Mouse (Mus musculus): ENCODE data around the gene Polg. TPM values are rescaled to one million over a fixed set of nuclear protein-coding genes. Genes with fewer than 3 reads are reported as not detected.

Polg gene
- polyA plus RNA-seq, 1 experiment from 2014 or later: 24.2 TPM

- Histone ChIP-seq H3K27ac (ENCODE audit: low read depth, low read length) (peak overlapping the region; percentile 72), H3K27me3 (replicated peaks; ENCODE audit: control insufficient read depth, insufficient read depth, low read length) (peaks cover 5% of the 10 kb centered on the region; the same call in 1 of the 2 replicates), H3K36me3 (ENCODE audit: control insufficient read depth, insufficient read depth, low read length) (no peaks in the 10 kb centered on the region), H3K9me3 (ENCODE audit: control insufficient read depth, low read length) (no peaks in the 10 kb centered on the region), H3K4me3 (ENCODE audit: low read length) (peak overlapping the region; percentile 2; the same call in 1 of the 2 replicates), H3K4me2 (ENCODE audit: low read length) (peak overlapping the region; percentile 89), H3K4me1 (ENCODE audit: control insufficient read depth, insufficient read depth, low read depth, low read length) (peaks cover 30% of the 10 kb centered on the region), H3K9ac (ENCODE audit: low read depth, low read length) (no peak overlapping the region)
- ATAC-seq: no peak
- WGBS: 14% methylated on average over 6 of the region's 6 CpGs
These were observed 32.2 kb upstream of the Polg start for GRCm38 (mm10) chr7:79498356-79498755.

- no peak overlapping the region for H3K4me3 ChIP-seq (ENCODE audit: low read length)
- no peaks in the 10 kb centered on the region for H3K36me3 ChIP-seq (ENCODE audit: control insufficient read depth, insufficient read depth, low read length)
- H3K27me3 ChIP-seq (replicated peaks; ENCODE audit: control insufficient read depth, insufficient read depth, low read length): peaks cover 5% of the 10 kb centered on the region; the same call in 1 of the 2 replicates
- H3K4me1 ChIP-seq (ENCODE audit: control insufficient read depth, insufficient read depth, low read depth, low read length): peaks cover 26% of the 10 kb centered on the region
- peak overlapping the region; percentile 78 for H3K27ac ChIP-seq (ENCODE audit: low read depth, low read length)
- peak overlapping the region; percentile 89 for H3K4me2 ChIP-seq (ENCODE audit: low read length)
- H3K9ac ChIP-seq (ENCODE audit: low read depth, low read length): no peak overlapping the region
- 6% methylated on average over 20 of the region's 20 CpGs for WGBS
- H3K9me3 ChIP-seq (ENCODE audit: control insufficient read depth, low read length): no peaks in the 10 kb centered on the region
- peak; percentile 16; the same call in 1 of the 2 replicates for ATAC-seq
These were observed 31.5 kb upstream of the Polg start for GRCm38 (mm10) chr7:79497701-79498115.

GRCm38 (mm10) chr7:79496816-79497328 is 30.7 kb upstream of the Polg start:
- Histone ChIP-seq H3K9ac (ENCODE audit: low read depth, low read length) (0 out of 2 replicates have a peak overlapping the region, but pooled peaks have one; percentile 24), H3K36me3 (ENCODE audit: control insufficient read depth, insufficient read depth, low read length) (no peaks in the 10 kb centered on the region), H3K4me2 (ENCODE audit: low read length) (peak overlapping the region; percentile 89), H3K4me1 (ENCODE audit: control insufficient read depth, insufficient read depth, low read depth, low read length) (peaks cover 17% of the 10 kb centered on the region), H3K27me3 (replicated peaks; ENCODE audit: control insufficient read depth, insufficient read depth, low read length) (peaks cover 5% of the 10 kb centered on the region; the same call in 1 of the 2 replicates), H3K4me3 (ENCODE audit: low read length) (no peak overlapping the region; the same call in 1 of the 2 replicates), H3K9me3 (ENCODE audit: control insufficient read depth, low read length) (no peaks in the 10 kb centered on the region), H3K27ac (ENCODE audit: low read depth, low read length) (peak overlapping the region; percentile 78)
- WGBS: 8% methylated on average over 9 of the region's 9 CpGs
- no peak for ATAC-seq

- 1% methylated on average over 38 of the region's 38 CpGs for WGBS
- ATAC-seq: peak; percentile 79
These were observed 30.0 kb upstream of the Polg start for GRCm38 (mm10) chr7:79495988-79496815.

GRCm38 (mm10) chr7:79493915-79494314 is 27.8 kb upstream of the Polg start:
- ATAC-seq: no peak
- no peak overlapping the region for H3K4me3 ChIP-seq (ENCODE audit: low read length)
- peaks cover 17% of the 10 kb centered on the region for H3K4me1 ChIP-seq (ENCODE audit: control insufficient read depth, insufficient read depth, low read depth, low read length)
- H3K36me3 ChIP-seq (ENCODE audit: control insufficient read depth, insufficient read depth, low read length): no peaks in the 10 kb centered on the region
- H3K27ac ChIP-seq (ENCODE audit: low read depth, low read length): no peak overlapping the region
- no peaks in the 10 kb centered on the region for H3K9me3 ChIP-seq (ENCODE audit: control insufficient read depth, low read length)
- WGBS: 5% methylated on average over 8 of the region's 8 CpGs
- H3K9ac ChIP-seq (ENCODE audit: low read depth, low read length): no peak overlapping the region
- peaks cover 5% of the 10 kb centered on the region; the same call in 1 of the 2 replicates for H3K27me3 ChIP-seq (replicated peaks; ENCODE audit: control insufficient read depth, insufficient read depth, low read length)
- H3K4me2 ChIP-seq (ENCODE audit: low read length): peak overlapping the region; percentile 6; the same call in 1 of the 2 replicates

More at GRCm38 (mm10) chr7:79495988-79496815, 30.0 kb upstream of the Polg start:
- peak overlapping the region; percentile 20 for H3K9ac ChIP-seq (ENCODE audit: low read depth, low read length)
- H3K9me3 ChIP-seq (ENCODE audit: control insufficient read depth, low read length): no peaks in the 10 kb centered on the region
- H3K36me3 ChIP-seq (ENCODE audit: control insufficient read depth, insufficient read depth, low read length): no peaks in the 10 kb centered on the region
- H3K4me1 ChIP-seq (ENCODE audit: control insufficient read depth, insufficient read depth, low read depth, low read length): peaks cover 17% of the 10 kb centered on the region
- peak overlapping the region; percentile 26 for H3K4me3 ChIP-seq (ENCODE audit: low read length)
- peak overlapping the region; percentile 78 for H3K27ac ChIP-seq (ENCODE audit: low read depth, low read length)
- peaks cover 5% of the 10 kb centered on the region; the same call in 1 of the 2 replicates for H3K27me3 ChIP-seq (replicated peaks; ENCODE audit: control insufficient read depth, insufficient read depth, low read length)
- peak overlapping the region; percentile 89 for H3K4me2 ChIP-seq (ENCODE audit: low read length)

- Histone ChIP-seq H3K9ac (ENCODE audit: low read depth, low read length) (no peak overlapping the region), H3K9me3 (ENCODE audit: control insufficient read depth, low read length) (no peaks in the 10 kb centered on the region), H3K27me3 (replicated peaks; ENCODE audit: control insufficient read depth, insufficient read depth, low read length) (no peaks in the 10 kb centered on the region), H3K4me3 (ENCODE audit: low read length) (no peak overlapping the region), H3K36me3 (ENCODE audit: control insufficient read depth, insufficient read depth, low read length) (no peaks in the 10 kb centered on the region), H3K27ac (ENCODE audit: low read depth, low read length) (no peak overlapping the region), H3K4me1 (ENCODE audit: control insufficient read depth, insufficient read depth, low read depth, low read length) (no peaks in the 10 kb centered on the region), H3K4me2 (ENCODE audit: low read length) (no peak overlapping the region)
- 62% methylated on average over 10 of the region's 10 CpGs for WGBS
- ATAC-seq: no peak
These were observed 20.4 kb upstream of the Polg start for GRCm38 (mm10) chr7:79486528-79486927.

- WGBS: 81% methylated on average over 5 of the region's 5 CpGs
- H3K9ac ChIP-seq (ENCODE audit: low read depth, low read length): no peak overlapping the region
These were observed 8.8 kb upstream of the Polg start for GRCm38 (mm10) chr7:79474831-79475399.

GRCm38 (mm10) chr7:79473496-79474194 is 7.5 kb upstream of the Polg start:
- no peak overlapping the region for H3K4me3 ChIP-seq (ENCODE audit: low read length)
- H3K27ac ChIP-seq (ENCODE audit: low read depth, low read length): no peak overlapping the region
- no peak overlapping the region for H3K9ac ChIP-seq (ENCODE audit: low read depth, low read length)
- no peaks in the 10 kb centered on the region for H3K9me3 ChIP-seq (ENCODE audit: control insufficient read depth, low read length)
- WGBS: 93% methylated on average over 9 of the region's 9 CpGs
- no peak overlapping the region for H3K4me2 ChIP-seq (ENCODE audit: low read length)
- no peaks in the 10 kb centered on the region for H3K4me1 ChIP-seq (ENCODE audit: control insufficient read depth, insufficient read depth, low read depth, low read length)
- H3K36me3 ChIP-seq (ENCODE audit: control insufficient read depth, insufficient read depth, low read length): no peaks in the 10 kb centered on the region
- ATAC-seq: no peak
- no peaks in the 10 kb centered on the region for H3K27me3 ChIP-seq (replicated peaks; ENCODE audit: control insufficient read depth, insufficient read depth, low read length)

More at GRCm38 (mm10) chr7:79474831-79475399, 8.8 kb upstream of the Polg start:
- no peak overlapping the region for H3K27ac ChIP-seq (ENCODE audit: low read depth, low read length)
- no peaks in the 10 kb centered on the region for H3K9me3 ChIP-seq (ENCODE audit: control insufficient read depth, low read length)
- no peak overlapping the region for H3K4me3 ChIP-seq (ENCODE audit: low read length)
- H3K36me3 ChIP-seq (ENCODE audit: control insufficient read depth, insufficient read depth, low read length): no peaks in the 10 kb centered on the region
- no peaks in the 10 kb centered on the region for H3K4me1 ChIP-seq (ENCODE audit: control insufficient read depth, insufficient read depth, low read depth, low read length)
- no peak for ATAC-seq
- no peaks in the 10 kb centered on the region for H3K27me3 ChIP-seq (replicated peaks; ENCODE audit: control insufficient read depth, insufficient read depth, low read length)
- H3K4me2 ChIP-seq (ENCODE audit: low read length): no peak overlapping the region

All from hindbrain, embryonic 16.5 days (tissue).